Mouse (Mus musculus) heart, embryonic 13.5 days (tissue): ENCODE results near the gene March9. TPM values are rescaled to one million over a fixed set of nuclear protein-coding genes. Genes with fewer than 3 reads are reported as not detected.

Source experiments
- ATAC-seq: fragments of 200-750 bp; cut with Nextera tagmentation; 2 replicates; pipeline ENCODE4 v1.8.0; 2017; ENCODE audit warnings: moderate TSS enrichment; ENCODE audit not compliant: insufficient number of reproducible peaks, low FRiP score, low TSS enrichment; ENCODE audit errors: extremely low read depth
- H3K27ac ChIP-seq: fragments of 300-500 bp; sonication (generic); replicated peaks from 2 replicates; pipeline ENCODE4 v1.5.1; 2015; ENCODE audit warnings: moderate library complexity, mild to moderate bottlenecking, inconsistent platforms
- H3K27me3 ChIP-seq: fragments of 300-500 bp; sonication (generic); replicated peaks from 2 replicates; pipeline ENCODE4 v1.6.1; 2015; ENCODE audit warnings: mild to moderate bottlenecking, inconsistent platforms
- H3K36me3 ChIP-seq: fragments of 300-500 bp; sonication (generic); 2 replicates; pipeline ENCODE4 v1.6.1; 2015; ENCODE audit warnings: mild to moderate bottlenecking, inconsistent platforms
- H3K4me1 ChIP-seq: fragments of 300-500 bp; sonication (generic); 2 replicates; pipeline ENCODE4 v1.6.1; 2015; ENCODE audit warnings: inconsistent platforms
- H3K4me2 ChIP-seq: fragments of 300-500 bp; sonication (generic); 2 replicates; pipeline ENCODE4 v1.6.1; 2015; ENCODE audit warnings: inconsistent platforms, mild to moderate bottlenecking, moderate library complexity
- H3K4me3 ChIP-seq: fragments of 300-500 bp; sonication (generic); 2 replicates; pipeline ENCODE4 v1.5.1; 2015; ENCODE audit warnings: moderate library complexity, mild to moderate bottlenecking, inconsistent platforms
- H3K9ac ChIP-seq: fragments of 300-500 bp; sonication (generic); 2 replicates; pipeline ENCODE4 v1.6.1; 2015; ENCODE audit warnings: inconsistent platforms, mild to moderate bottlenecking, moderate library complexity
- H3K9me3 ChIP-seq: fragments of 300-500 bp; sonication (generic); 2 replicates; pipeline ENCODE4 v1.6.1; 2016; ENCODE audit warnings: inconsistent platforms
- WGBS: fragments of 180-500 bp; shearing (Covaris S2); methylation state at CpG from one replicate; pipeline ENCODE4 v1.1.7; 2015; ENCODE audit warnings: mixed read lengths; 5-methylcytosine and 5-hydroxymethylcytosine counted together
- polyA plus RNA-seq: library from polyadenylated mRNA; unstranded; fragments of >200 nt; fragmentation: Nextera tagmentation; extraction: Ambion mirVana; gene quantifications from 2 replicates; pipeline ENCODE4 v1.2.1, GENCODE M21; 2015

Gene March9
- polyA plus RNA-seq, 1 experiment from 2014 or later, result 0.12 TPM

GRCm38 (mm10) chr10:127061513-127061912, 1.5 kb upstream of the March9 start:
- H3K9me3 ChIP-seq, result no peaks in the 10 kb centered on the region
- 66% methylated on average over 2 of the region's 2 CpGs for WGBS
- ATAC-seq, result no peak
- no peak overlapping the region for H3K4me3 ChIP-seq
- H3K27me3 ChIP-seq, result peaks cover 57% of the 10 kb centered on the region
- H3K27ac ChIP-seq, result no peak overlapping the region
- H3K4me1 ChIP-seq, result peaks cover 49% of the 10 kb centered on the region
- H3K4me2 ChIP-seq, result no peak overlapping the region
- H3K36me3 ChIP-seq, result peaks cover 22% of the 10 kb centered on the region
- no peak overlapping the region for H3K9ac ChIP-seq

- no peak overlapping the region for H3K27ac ChIP-seq
- H3K36me3 ChIP-seq, result peaks cover 22% of the 10 kb centered on the region
- 50% methylated on average over 5 of the region's 5 CpGs for WGBS
- peak overlapping the region; percentile 78 for H3K4me3 ChIP-seq
- H3K4me2 ChIP-seq, result peak overlapping the region; percentile 98; the same call in 1 of the 2 replicates
- ATAC-seq, result no peak
- no peak overlapping the region for H3K9ac ChIP-seq
- no peaks in the 10 kb centered on the region for H3K9me3 ChIP-seq
- peaks cover 47% of the 10 kb centered on the region for H3K4me1 ChIP-seq
- H3K27me3 ChIP-seq, result peaks cover 62% of the 10 kb centered on the region
These were observed 1.1 kb upstream of the March9 start for GRCm38 (mm10) chr10:127061085-127061484.

GRCm38 (mm10) chr10:127059174-127059967, 613 bp downstream of the March9 start:
- Histone ChIP-seq H3K4me1 (peaks cover 30% of the 10 kb centered on the region), H3K9me3 (no peaks in the 10 kb centered on the region), H3K27ac (no peak overlapping the region; the same call in 1 of the 2 replicates), H3K9ac (peak overlapping the region; percentile 86), H3K27me3 (peaks cover 74% of the 10 kb centered on the region), H3K36me3 (peaks cover 8% of the 10 kb centered on the region), H3K4me2 (peak overlapping the region; percentile 98), H3K4me3 (peak overlapping the region; percentile 78)
- no peak for ATAC-seq
- 2% methylated on average over 55 of the region's 92 CpGs for WGBS

- H3K4me1 ChIP-seq, result peaks cover 29% of the 10 kb centered on the region
- H3K36me3 ChIP-seq, result peaks cover 8% of the 10 kb centered on the region
- ATAC-seq, result no peak
- peak overlapping the region; percentile 98 for H3K4me2 ChIP-seq
- H3K27ac ChIP-seq, result no peak overlapping the region
- 10% methylated on average over 8 of the region's 8 CpGs for WGBS
- no peaks in the 10 kb centered on the region for H3K9me3 ChIP-seq
- peaks cover 80% of the 10 kb centered on the region for H3K27me3 ChIP-seq
- peak overlapping the region; percentile 86 for H3K9ac ChIP-seq
- peak overlapping the region; percentile 78 for H3K4me3 ChIP-seq
These were observed 1.3 kb downstream of the March9 start for GRCm38 (mm10) chr10:127058708-127059107.

GRCm38 (mm10) chr10:127058161-127058560, 1.8 kb downstream of the March9 start:
- Histone ChIP-seq H3K36me3 (peaks cover 8% of the 10 kb centered on the region), H3K4me3 (peak overlapping the region; percentile 78), H3K4me2 (peak overlapping the region; percentile 98), H3K27ac (no peak overlapping the region), H3K4me1 (peaks cover 29% of the 10 kb centered on the region), H3K9me3 (no peaks in the 10 kb centered on the region), H3K9ac (peak overlapping the region; percentile 28; the same call in 1 of the 2 replicates), H3K27me3 (peaks cover 86% of the 10 kb centered on the region)
- WGBS, result 2% methylated on average over 9 of the region's 9 CpGs
- ATAC-seq, result no peak

- Histone ChIP-seq H3K4me1 (peaks cover 22% of the 10 kb centered on the region), H3K27me3 (peaks cover 91% of the 10 kb centered on the region), H3K9ac (no peak overlapping the region), H3K4me2 (no peak overlapping the region), H3K36me3 (peaks cover 8% of the 10 kb centered on the region), H3K27ac (no peak overlapping the region), H3K9me3 (no peaks in the 10 kb centered on the region), H3K4me3 (no peak overlapping the region)
- no peak for ATAC-seq
- WGBS, result 76% methylated on average over 20 of the region's 20 CpGs
These were observed 3.5 kb downstream of the March9 start for GRCm38 (mm10) chr10:127056490-127056889.

GRCm38 (mm10) chr10:127055406-127055805, 4.6 kb downstream of the March9 start:
- Histone ChIP-seq H3K27me3 (peaks cover 91% of the 10 kb centered on the region), H3K27ac (no peak overlapping the region), H3K9ac (no peak overlapping the region), H3K4me1 (peaks cover 25% of the 10 kb centered on the region), H3K9me3 (no peaks in the 10 kb centered on the region), H3K4me2 (no peak overlapping the region), H3K4me3 (no peak overlapping the region), H3K36me3 (peaks cover 8% of the 10 kb centered on the region)
- no peak for ATAC-seq
- 76% methylated on average over 8 of the region's 8 CpGs for WGBS

- Histone ChIP-seq H3K9me3 (no peaks in the 10 kb centered on the region), H3K9ac (no peak overlapping the region), H3K4me1 (peaks cover 25% of the 10 kb centered on the region), H3K4me3 (no peak overlapping the region), H3K27ac (no peak overlapping the region), H3K36me3 (peaks cover 8% of the 10 kb centered on the region), H3K4me2 (no peak overlapping the region), H3K27me3 (peaks cover 91% of the 10 kb centered on the region)
- WGBS, result 44% methylated on average over 4 of the region's 4 CpGs
- no peak for ATAC-seq
These were observed 5.3 kb downstream of the March9 start for GRCm38 (mm10) chr10:127054646-127055045.

GRCm38 (mm10) chr10:127050119-127050474, 9.9 kb downstream of the March9 start:
- Histone ChIP-seq H3K9me3 (no peaks in the 10 kb centered on the region), H3K27me3 (peaks cover 81% of the 10 kb centered on the region), H3K36me3 (peaks cover 7% of the 10 kb centered on the region), H3K27ac (no peak overlapping the region), H3K4me2 (no peak overlapping the region), H3K4me1 (peaks cover 21% of the 10 kb centered on the region), H3K9ac (no peak overlapping the region), H3K4me3 (peak overlapping the region; percentile 32; the same call in 1 of the 2 replicates)
- no peak for ATAC-seq
- WGBS, result 14% methylated on average over 10 of the region's 10 CpGs

- H3K9ac ChIP-seq, result peak overlapping the region; percentile 50; the same call in 1 of the 2 replicates
- no peak overlapping the region for H3K27ac ChIP-seq
- peaks cover 12% of the 10 kb centered on the region for H3K36me3 ChIP-seq
- H3K9me3 ChIP-seq, result no peaks in the 10 kb centered on the region
- H3K4me3 ChIP-seq, result peak overlapping the region; percentile 32
- peaks cover 21% of the 10 kb centered on the region for H3K4me1 ChIP-seq
- WGBS, result 3% methylated on average over 29 of the region's 29 CpGs
- H3K4me2 ChIP-seq, result peak overlapping the region; percentile 51
- peaks cover 80% of the 10 kb centered on the region for H3K27me3 ChIP-seq
- no peak for ATAC-seq
These were observed 10.4 kb downstream of the March9 start for GRCm38 (mm10) chr10:127049395-127050118.

GRCm38 (mm10) chr10:127048608-127049394, 11.2 kb downstream of the March9 start:
- WGBS, result 5% methylated on average over 35 of the region's 35 CpGs
- no peak overlapping the region for H3K27ac ChIP-seq
- no peaks in the 10 kb centered on the region for H3K9me3 ChIP-seq
- peak overlapping the region; percentile 51 for H3K4me2 ChIP-seq
- H3K4me3 ChIP-seq, result peak overlapping the region; percentile 32
- H3K27me3 ChIP-seq, result peaks cover 73% of the 10 kb centered on the region
- H3K9ac ChIP-seq, result peak overlapping the region; percentile 50; the same call in 1 of the 2 replicates
- H3K4me1 ChIP-seq, result peaks cover 21% of the 10 kb centered on the region
- peaks cover 20% of the 10 kb centered on the region for H3K36me3 ChIP-seq
- no peak for ATAC-seq
